Mouse (Mus musculus) bone marrow, adult 2 months (tissue): ENCODE data around the gene Smap1. TPM values are rescaled to one million over a fixed set of nuclear protein-coding genes. Genes with fewer than 3 reads are reported as not detected.

Source experiments
- H3K27ac ChIP-seq: fragments of 200-500 bp; 2 replicates; pipeline ENCODE4 v1.5.1; 2012; ENCODE audit warnings: low read depth, mild to moderate bottlenecking, control low read depth, inconsistent platforms, low read length; ENCODE audit not compliant: control insufficient read depth, poor library complexity, insufficient read depth
- H3K4me1 ChIP-seq: fragments of 200-500 bp; 2 replicates; pipeline ENCODE4 v1.6.1; 2011; ENCODE audit warnings: low read length; ENCODE audit not compliant: control insufficient read depth, insufficient read depth
- H3K4me3 ChIP-seq: fragments of 200-500 bp; replicated peaks from 2 replicates; pipeline ENCODE3; 2011; ENCODE audit warnings: mild to moderate bottlenecking, low read depth, low read length, control low read depth; ENCODE audit not compliant: control insufficient read depth
- CTCF ChIP-seq: fragments of 200-500 bp; IDR thresholded peaks from 2 replicates; pipeline ENCODE4 v1.5.1; 2011; ENCODE audit warnings: low read length, control low read depth; ENCODE audit not compliant: control insufficient read depth, insufficient read depth
- POLR2A ChIP-seq: fragments of 200-500 bp; IDR thresholded peaks from 2 replicates; pipeline ENCODE4 v1.6.1; 2011; ENCODE audit warnings: low read depth, mild to moderate bottlenecking, control low read depth, low read length, borderline replicate concordance; ENCODE audit not compliant: control insufficient read depth
- WGBS: fragments of 180-500 bp; shearing (Covaris S2); methylation state at CpG from one replicate; pipeline ENCODE4 v1.1.7; 2018; 5-methylcytosine and 5-hydroxymethylcytosine counted together
- polyA plus RNA-seq: library from polyadenylated mRNA; stranded (reverse); fragments of >200 nt; gene quantifications from 2 replicates; pipeline ENCODE4 v1.2.4, GENCODE M21; 2011; ENCODE audit warnings: low replicate concordance; ENCODE audit not compliant: missing spikeins, insufficient read depth, insufficient read length

The Smap1 gene
- polyA plus RNA-seq, 1 experiment, result 60.5 TPM

DNA sequence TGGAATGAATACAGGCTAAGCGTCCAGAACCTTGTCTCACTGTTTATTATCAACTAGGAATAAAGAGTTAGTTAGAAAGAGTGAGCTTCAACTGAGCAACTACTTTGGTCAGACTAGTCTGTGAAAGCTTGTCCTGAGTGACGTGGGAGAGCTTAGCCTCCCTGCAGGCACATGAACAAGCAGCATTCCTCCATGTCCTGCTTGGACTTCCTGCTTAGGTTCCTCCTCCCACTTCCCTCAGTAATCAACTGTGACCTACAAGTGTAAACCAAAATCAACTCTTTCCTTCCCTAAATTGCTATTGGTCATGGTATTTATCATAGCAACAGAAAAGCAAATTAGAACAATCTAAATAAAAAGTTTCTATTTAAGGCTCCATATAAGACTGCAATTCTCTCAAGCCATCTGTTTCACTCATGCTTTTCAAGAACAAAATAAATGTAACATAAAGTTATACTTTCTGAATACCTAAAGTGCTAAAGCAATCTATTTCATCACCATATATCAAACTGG lies 54.7 kb downstream of the Smap1 start:
- WGBS, result 73% methylated on average over 2 of the region's 2 CpGs
- TF ChIP-seq POLR2A (no peak), CTCF (no peak)
- Histone ChIP-seq H3K27ac (no peak overlapping the region), H3K4me1 (no peaks in the 10 kb centered on the region; the same call in 1 of the 2 replicates), H3K4me3 (no peak overlapping the region)

- WGBS, result 95% methylated on average over 7 of the region's 7 CpGs
- Histone ChIP-seq H3K4me1 (no peaks in the 10 kb centered on the region; the same call in 1 of the 2 replicates), H3K4me3 (no peak overlapping the region), H3K27ac (no peak overlapping the region)
- TF ChIP-seq CTCF, result no peak
- no peak for TF ChIP-seq POLR2A
Measured at GRCm38 (mm10) chr1:23865566-23865965, 56.6 kb downstream of the Smap1 start.

DNA sequence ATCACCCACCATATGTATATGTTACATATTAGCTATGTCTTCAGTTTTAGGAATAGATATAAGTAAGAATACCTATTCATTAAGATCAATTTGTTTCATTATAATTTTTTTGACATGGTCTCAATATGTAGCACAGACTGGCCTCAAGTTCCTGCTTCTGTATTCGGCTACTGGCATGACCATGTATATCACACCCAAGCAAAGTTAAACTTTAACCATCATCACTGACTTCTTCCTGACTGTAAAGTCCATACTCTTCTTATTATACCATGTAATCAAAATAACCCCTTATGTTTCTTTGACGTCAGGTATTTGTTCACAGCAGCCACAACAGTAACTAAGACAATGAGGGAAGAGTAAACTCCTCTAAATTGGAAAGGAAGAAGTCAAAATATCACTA lies 61.2 kb downstream of the Smap1 start:
- TF ChIP-seq POLR2A, result no peak
- no peak for TF ChIP-seq CTCF

DNA sequence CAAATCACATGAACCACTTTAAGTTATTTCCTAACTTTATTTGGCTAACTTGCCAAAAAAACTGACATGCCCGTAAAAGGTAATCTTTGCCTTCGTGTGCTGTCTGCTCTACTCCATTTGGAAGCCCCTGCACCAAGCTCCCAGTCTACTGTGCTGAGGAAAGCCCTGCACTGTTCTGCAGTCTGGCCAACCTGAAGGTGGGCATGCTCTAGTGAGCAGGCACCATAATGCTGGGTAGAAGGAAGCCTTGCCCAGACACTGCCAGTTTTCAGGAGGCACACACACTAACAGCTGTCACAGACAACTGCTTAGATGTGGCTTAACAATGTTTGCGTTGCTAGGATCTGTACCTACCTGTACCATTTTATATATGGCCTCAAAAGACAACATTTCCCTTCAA lies 66.5 kb downstream of the Smap1 start:
- Histone ChIP-seq H3K27ac (no peak overlapping the region), H3K4me1 (no peaks in the 10 kb centered on the region), H3K4me3 (no peak overlapping the region)
- no peak for TF ChIP-seq CTCF
- TF ChIP-seq POLR2A, result no peak
- 89% methylated on average over 3 of the region's 3 CpGs for WGBS

More for the DNA sequence above, 61.2 kb downstream of the Smap1 start:
- Histone ChIP-seq H3K4me3 (no peak overlapping the region), H3K27ac (no peak overlapping the region), H3K4me1 (no peaks in the 10 kb centered on the region)
- WGBS, result 90% methylated on average over 2 of the region's 2 CpGs

GRCm38 (mm10) chr1:23846044-23846680 lies 76.0 kb downstream of the Smap1 start:
- Histone ChIP-seq H3K4me3 (no peak overlapping the region), H3K27ac (no peak overlapping the region), H3K4me1 (no peaks in the 10 kb centered on the region; the same call in 1 of the 2 replicates)
- 84% methylated on average over 10 of the region's 10 CpGs for WGBS
- TF ChIP-seq CTCF, result no peak
- TF ChIP-seq POLR2A, result no peak

- Histone ChIP-seq H3K27ac (no peak overlapping the region), H3K4me3 (no peak overlapping the region), H3K4me1 (no peaks in the 10 kb centered on the region; the same call in 1 of the 2 replicates)
- WGBS, result 96% methylated on average over 10 of the region's 10 CpGs
- TF ChIP-seq CTCF (no peak), POLR2A (no peak)
Measured at GRCm38 (mm10) chr1:23845007-23845406, 77.1 kb downstream of the Smap1 start.

- Histone ChIP-seq H3K4me1 (no peaks in the 10 kb centered on the region; the same call in 1 of the 2 replicates), H3K4me3 (no peak overlapping the region), H3K27ac (no peak overlapping the region)
- TF ChIP-seq CTCF, result no peak
- TF ChIP-seq POLR2A, result no peak
- WGBS, result 89% methylated on average over 7 of the region's 7 CpGs
Measured at GRCm38 (mm10) chr1:23843790-23844189, 78.3 kb downstream of the Smap1 start.

DNA sequence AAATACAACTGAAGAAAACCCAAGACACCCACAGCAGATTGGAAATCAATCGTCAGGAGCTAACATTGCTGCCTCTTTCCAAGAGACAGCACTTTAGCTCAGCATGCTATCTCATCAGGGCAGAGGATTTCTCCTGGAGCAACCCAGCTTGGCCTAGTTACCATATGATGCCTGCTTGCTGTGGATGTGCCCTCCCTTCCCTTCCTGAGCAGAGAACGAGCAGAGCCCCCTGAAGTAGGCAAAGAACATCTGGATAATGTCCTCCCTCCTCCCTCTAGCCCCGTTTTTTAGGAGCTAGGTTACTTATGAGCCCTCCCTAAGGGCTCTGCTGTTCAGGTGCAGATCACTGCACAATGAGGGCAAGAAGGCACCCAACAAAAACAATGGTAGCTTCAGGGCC lies 79.5 kb downstream of the Smap1 start:
- 83% methylated on average over 3 of the region's 3 CpGs for WGBS
- Histone ChIP-seq H3K4me3 (no peak overlapping the region), H3K4me1 (no peaks in the 10 kb centered on the region; the same call in 1 of the 2 replicates), H3K27ac (no peak overlapping the region)
- TF ChIP-seq CTCF (no peak), POLR2A (no peak)
